Mouse (Mus musculus) left cerebral cortex, postnatal 25 days (tissue): ENCODE measurements at regions not wholly inside any gene's neighbourhood (a gene's known extent, or its start where the extent isn't known, plus 50 kb on each side); places are given as distances from the start of the nearest gene placed in this dataset.
"Not testable (repeated sequence)": the region's sequence is repeated elsewhere in the genome, so short reads cannot be mapped to it uniquely, and the experiment has no call there.

Experiments
- DNase-seq, 2 experiments: peaks; one replicate each; pipeline ENCODE4 v3.0.0; 2022; ENCODE audit warnings: low spot score in 2 of 2, mixed read lengths in 1 of 2
- intact Hi-C: fragments of 180-260 bp; cut with DNase I; formaldehyde crosslinking; loops from one replicate; pipeline ENCODE4 v1.15.1; 2025

DNA sequence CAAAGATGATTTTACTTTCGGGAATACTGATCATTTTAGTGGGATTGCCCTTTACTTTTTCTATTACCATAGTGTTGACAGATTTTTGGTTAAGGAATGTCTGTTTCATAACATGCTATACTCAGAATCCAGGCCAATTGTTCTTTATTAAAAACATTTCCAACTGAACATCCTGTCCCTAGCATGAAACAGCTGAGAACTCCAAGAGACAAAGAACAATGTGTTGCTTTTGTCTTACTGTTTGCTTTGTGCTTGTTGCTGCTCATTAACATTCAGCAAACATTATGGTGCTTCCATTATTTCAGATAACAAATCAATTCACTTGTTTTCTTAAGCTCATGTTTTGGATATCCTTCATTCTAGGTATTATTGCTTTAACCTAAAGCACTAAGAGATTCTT, 384.1 kb downstream of the Snca start:
- no peak for DNase-seq
- intact Hi-C loops, result loop anchor here (5.0 kb wide), 1 partner anchor 893 kb away; no protein-coding TSS in a partner anchor

DNA sequence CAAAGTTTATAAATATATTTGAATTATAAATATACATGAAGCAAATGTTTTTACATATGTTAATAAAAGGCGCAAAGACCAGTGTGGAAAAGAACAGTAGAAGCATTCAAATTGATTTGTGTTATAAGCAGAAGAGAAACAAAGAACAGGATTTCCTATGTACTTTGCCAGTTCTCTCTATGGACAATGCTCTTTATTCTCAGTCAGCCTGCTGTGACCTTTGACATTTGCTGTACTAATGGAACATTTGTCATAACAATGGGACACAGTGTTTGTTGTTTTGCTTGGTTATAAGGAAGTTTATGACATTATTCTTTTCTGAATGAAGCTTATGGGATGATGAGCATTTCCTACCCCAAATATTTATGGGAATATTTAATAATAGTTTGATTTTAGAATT, 387.7 kb downstream of the Snca start:
- DNase-seq, result no peak
- intact Hi-C loops, result no loop called here

DNA sequence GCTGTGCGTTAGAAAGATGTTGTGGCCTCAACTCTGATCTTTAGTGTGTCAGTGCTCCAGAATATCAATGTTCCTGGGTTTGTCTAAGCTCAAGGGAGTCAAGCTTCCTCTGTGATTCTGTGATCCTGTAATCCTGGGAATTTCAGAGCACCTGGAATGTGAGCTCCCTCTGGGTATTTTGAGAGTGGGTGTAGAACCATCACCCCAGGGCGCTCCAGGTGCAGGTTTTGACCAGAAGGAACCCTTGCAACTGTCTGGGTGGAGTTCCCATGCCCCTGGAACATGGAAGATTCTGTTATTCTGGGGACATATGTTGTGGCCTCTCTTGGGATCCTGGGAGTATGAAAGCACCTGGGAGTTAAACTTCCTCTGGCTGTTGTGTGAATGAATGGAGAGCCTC, 418.0 kb downstream of the Snca start:
- intact Hi-C loops, result no loop called here
- DNase-seq, result no peak

DNA sequence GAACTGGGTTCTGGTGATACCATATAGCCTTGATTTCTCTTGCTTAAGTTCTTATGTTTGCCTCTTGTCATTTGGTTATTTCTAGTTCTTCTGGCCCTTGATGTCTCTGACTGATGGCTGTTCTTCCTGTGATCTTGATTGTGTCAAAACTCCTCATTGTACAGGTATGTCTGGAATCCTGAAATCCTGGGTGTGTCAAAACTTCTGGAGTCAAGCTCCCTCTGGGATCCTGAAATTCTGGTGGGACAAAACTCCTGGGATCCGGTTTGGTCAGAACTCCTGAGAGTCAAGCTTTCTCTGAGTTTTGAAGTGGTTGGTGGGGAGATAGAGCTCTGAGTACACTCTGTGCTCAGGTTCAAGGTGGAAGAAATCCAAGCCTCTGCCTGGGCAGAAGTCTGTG, 418.4 kb downstream of the Snca start:
- no peak for DNase-seq
- intact Hi-C loops, result no loop called here

DNA sequence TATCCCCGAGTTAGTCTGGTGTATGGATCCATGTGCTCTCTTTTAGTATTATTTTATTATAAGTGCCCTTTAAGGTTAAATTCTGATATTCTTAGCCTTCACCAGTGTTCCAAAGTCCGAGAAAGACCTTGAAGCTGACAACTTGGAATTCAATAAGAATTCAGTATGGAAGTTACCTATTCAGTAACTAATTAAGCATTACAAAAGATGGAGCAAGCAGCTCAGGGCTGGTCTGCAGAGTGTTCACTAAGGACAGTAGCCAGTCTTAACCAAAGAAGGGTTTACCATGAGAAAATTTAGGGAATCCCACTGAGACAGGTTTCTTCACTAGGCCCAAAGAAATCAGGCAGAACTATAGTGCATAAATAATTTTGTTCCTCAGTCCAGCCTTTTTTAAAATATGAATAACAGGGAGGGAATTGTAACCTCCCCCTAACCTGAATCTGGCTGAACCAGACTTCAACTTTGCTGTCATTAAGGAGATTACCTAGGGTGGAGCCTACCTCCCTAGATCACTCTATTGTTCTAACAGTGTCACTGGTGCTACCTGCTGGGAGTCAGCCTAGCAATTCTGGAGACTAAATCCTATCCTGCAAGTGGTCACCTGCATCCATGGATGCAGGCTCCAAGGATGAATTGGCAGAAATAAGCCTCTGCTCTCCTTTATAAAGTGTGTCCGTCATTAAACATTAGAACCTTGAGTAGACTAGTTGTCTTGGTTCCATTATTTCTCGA, 419.4 kb downstream of the Snca start:
- no peak for DNase-seq
- intact Hi-C loops, result no loop called here

DNA sequence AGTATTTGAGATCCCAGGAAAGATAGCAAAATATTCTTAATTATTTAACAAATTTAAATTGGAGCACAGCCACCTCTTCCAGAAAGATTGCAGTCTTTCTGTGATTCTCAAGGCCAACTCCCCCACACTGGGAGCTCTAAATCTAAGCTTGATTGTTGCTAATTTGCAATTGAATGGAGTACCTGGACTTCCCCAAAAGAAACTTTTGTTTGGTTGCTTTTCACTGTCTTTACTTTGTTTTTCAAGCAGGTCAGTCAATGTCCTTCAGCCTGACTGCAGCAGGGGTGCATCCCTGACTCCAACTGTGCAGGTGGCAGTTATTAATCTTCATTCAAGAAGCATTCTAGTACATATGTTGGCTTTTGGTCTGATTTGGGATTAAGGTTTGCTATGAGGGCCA, 420.6 kb downstream of the Snca start:
- intact Hi-C loops, result no loop called here
- no peak for DNase-seq

DNA sequence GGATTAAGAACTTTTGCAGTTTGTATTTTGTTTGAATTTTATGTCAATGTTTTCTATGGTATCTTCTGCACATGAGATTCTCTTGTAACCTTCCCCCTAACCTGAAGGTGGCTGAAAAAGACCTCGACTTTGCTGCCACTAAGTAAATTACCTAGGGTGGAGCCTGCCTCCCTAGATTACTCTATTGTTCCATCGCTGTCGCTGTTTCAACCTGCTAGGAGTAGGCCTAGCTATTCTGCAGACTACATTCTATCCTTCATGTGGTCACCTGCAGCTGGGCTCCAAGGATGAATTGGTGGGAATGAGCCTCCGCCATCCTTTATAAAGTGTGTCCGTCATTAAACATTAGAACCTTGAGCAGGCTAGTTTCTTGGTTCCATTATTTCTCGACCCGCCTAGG, 422.8 kb downstream of the Snca start:
- intact Hi-C loops, result no loop called here
- DNase-seq, result no peak

DNA sequence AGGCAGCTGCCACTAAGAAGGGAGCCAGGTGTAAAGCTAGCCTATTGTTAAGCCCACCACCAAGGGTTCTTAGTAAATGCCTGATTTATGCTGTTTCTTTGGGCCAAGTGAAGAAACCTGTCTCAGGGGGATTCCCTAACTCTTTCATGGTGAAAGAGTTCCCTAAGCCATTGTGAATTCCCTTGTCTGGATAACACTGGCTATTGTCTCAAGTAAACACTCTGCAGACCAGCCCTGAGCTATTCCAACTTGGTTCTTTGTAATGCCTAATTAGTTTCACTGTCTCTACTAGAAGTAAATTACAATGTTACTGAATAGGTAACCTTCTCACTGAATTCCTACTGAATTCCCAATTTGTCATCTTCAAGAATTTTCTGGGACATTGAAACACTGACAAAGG, 465.7 kb downstream of the Snca start:
- intact Hi-C loops, DNase-seq: not testable (repeated sequence)

DNA sequence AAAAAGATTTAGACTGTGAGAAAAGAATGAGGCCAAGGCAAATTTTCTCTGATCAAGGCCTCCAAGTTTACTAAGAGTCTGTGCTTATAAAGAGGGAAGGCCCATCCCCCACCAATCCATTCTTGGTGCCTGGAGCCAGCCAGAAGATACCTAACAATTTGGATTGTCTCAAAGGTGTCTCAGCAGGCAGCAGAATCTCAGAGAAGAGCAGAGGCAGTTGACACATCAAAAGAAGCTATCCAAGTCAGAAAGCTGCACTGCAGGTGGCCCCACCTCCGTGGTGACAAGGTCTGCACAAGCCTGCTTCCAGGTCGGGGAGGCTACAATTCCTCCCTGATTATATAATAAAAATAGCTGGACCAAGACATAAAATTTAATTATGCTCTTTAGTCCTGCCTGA, 484.2 kb downstream of the Snca start:
- intact Hi-C loops, result no loop called here
- DNase-seq, result no peak
